Mouse (Mus musculus) heart, embryonic 12.5 days (tissue): Measurements from ENCODE around the gene Timm44. TPM values are rescaled to one million over a fixed set of nuclear protein-coding genes. Genes with fewer than 3 reads are reported as not detected.

ENCODE experiments used
- ATAC-seq: fragments of 200-750 bp; cut with Nextera tagmentation; 2 replicates; pipeline ENCODE4 v1.8.0; 2017; ENCODE audit warnings: moderate TSS enrichment, moderate library complexity; ENCODE audit not compliant: insufficient number of reproducible peaks, low FRiP score
- H3K27ac ChIP-seq: fragments of 300-500 bp; sonication (generic); 2 replicates; pipeline ENCODE4 v1.5.1; 2016; ENCODE audit warnings: mild to moderate bottlenecking, moderate library complexity; ENCODE audit not compliant: poor library complexity, severe bottlenecking
- H3K27me3 ChIP-seq: fragments of 300-500 bp; sonication (generic); replicated peaks from 2 replicates; pipeline ENCODE4 v1.6.1; 2016; ENCODE audit warnings: mild to moderate bottlenecking, moderate library complexity
- H3K36me3 ChIP-seq: fragments of 300-500 bp; sonication (generic); 2 replicates; pipeline ENCODE4 v1.6.1; 2016; ENCODE audit warnings: mild to moderate bottlenecking, moderate library complexity
- H3K4me1 ChIP-seq: fragments of 300-500 bp; sonication (generic); replicated peaks from 2 replicates; pipeline ENCODE4 v1.6.1; 2016; ENCODE audit warnings: mild to moderate bottlenecking
- H3K4me2 ChIP-seq: fragments of 300-500 bp; sonication (generic); 2 replicates; pipeline ENCODE4 v1.6.1; 2016; ENCODE audit warnings: mild to moderate bottlenecking, moderate library complexity
- H3K4me3 ChIP-seq: fragments of 300-500 bp; sonication (generic); 2 replicates; pipeline ENCODE4 v1.5.1; 2016; ENCODE audit warnings: mild to moderate bottlenecking
- H3K9ac ChIP-seq: fragments of 300-500 bp; sonication (generic); 2 replicates; pipeline ENCODE4 v1.6.1; 2016; ENCODE audit warnings: mild to moderate bottlenecking, moderate library complexity
- H3K9me3 ChIP-seq: fragments of 300-500 bp; sonication (generic); replicated peaks from 2 replicates; pipeline ENCODE4 v1.6.1; 2016; ENCODE audit warnings: mild to moderate bottlenecking, moderate library complexity
- WGBS: fragments of 180-500 bp; shearing (Covaris S2); methylation state at CpG from one replicate; pipeline ENCODE4 v1.1.7; 2016; 5-methylcytosine and 5-hydroxymethylcytosine counted together
- polyA plus RNA-seq: library from polyadenylated mRNA; unstranded; fragments of >200 nt; fragmentation: Nextera tagmentation; extraction: Ambion mirVana; gene quantifications from 2 replicates; pipeline ENCODE4 v1.2.1, GENCODE M21; 2016

The Timm44 gene
- polyA plus RNA-seq, 1 experiment from 2014 or later, result 59.0 TPM

DNA sequence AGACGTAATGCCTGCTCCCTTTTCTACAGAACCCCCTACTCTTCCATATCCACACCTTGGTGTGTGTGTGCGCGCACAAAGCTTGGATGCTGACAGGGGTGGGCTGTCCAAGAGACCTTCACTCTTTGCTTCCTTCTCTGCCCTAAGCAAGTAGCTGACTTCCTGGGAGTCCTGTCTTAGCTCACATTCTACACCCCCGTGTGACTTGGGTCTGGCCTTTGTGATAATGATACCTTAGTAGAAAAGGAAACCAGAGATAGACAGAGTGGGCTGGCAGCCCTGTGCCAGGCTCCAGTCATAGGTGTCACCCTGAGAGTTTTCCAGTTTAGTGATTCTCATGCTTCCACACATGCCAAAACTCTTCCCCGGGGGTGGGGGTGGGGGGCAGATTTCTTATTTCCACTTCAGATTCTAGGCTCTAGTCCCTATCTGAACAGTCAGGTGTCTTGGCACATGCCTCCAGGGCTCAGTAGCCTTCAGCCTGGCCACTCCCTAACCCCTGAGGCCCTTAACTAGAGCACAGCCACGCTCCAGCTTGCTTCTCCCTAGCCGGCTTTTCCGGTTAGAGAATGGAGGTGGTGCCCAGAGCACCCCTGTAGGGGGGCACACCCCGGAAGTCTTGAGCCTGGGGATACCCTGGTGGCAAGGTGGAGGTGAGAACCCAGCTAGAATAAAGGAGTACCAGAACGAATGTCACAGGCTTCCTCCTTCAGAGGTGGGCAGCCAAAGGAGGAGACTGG lies 44.9 kb downstream of the Timm44 start:
- H3K9ac ChIP-seq, result no peak overlapping the region
- H3K27me3 ChIP-seq, result peaks cover 55% of the 10 kb centered on the region
- H3K4me2 ChIP-seq, result no peak overlapping the region
- ATAC-seq, result no peak
- H3K27ac ChIP-seq, result no peak overlapping the region
- WGBS, result 44% methylated on average over 10 of the region's 10 CpGs
- peaks cover 7% of the 10 kb centered on the region for H3K4me1 ChIP-seq
- H3K9me3 ChIP-seq, result no peaks in the 10 kb centered on the region
- H3K36me3 ChIP-seq, result no peaks in the 10 kb centered on the region
- H3K4me3 ChIP-seq, result no peak overlapping the region

GRCm38 (mm10) chr8:4229784-4230183 lies 45.9 kb downstream of the Timm44 start:
- 58% methylated on average over 5 of the region's 5 CpGs for WGBS
- no peaks in the 10 kb centered on the region for H3K36me3 ChIP-seq
- H3K27me3 ChIP-seq, result peaks cover 51% of the 10 kb centered on the region
- no peak for ATAC-seq
- no peaks in the 10 kb centered on the region for H3K9me3 ChIP-seq
- H3K27ac ChIP-seq, result no peak overlapping the region
- H3K4me2 ChIP-seq, result no peak overlapping the region
- no peak overlapping the region for H3K4me3 ChIP-seq
- H3K4me1 ChIP-seq, result peaks cover 7% of the 10 kb centered on the region
- no peak overlapping the region for H3K9ac ChIP-seq

DNA sequence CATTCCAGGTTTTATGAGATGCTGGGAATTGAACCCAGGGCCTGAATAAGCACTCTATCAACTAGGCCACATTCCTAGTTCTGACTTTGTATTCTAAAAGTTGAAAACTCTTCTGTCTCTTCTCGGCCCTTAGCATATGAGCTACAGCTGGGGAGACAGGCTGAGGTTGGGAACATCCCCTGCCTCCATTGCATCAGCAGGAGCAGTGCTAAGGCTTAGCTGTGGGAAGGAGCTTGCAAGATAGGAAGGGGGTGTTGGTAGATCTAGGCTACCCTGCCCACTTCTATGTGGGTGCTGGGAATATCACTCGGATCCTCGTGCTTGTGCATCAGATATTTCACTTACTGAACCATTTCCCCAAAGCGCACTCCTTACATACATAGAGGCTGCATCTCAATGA lies 47.8 kb downstream of the Timm44 start:
- Histone ChIP-seq H3K4me2 (no peak overlapping the region), H3K4me3 (no peak overlapping the region), H3K4me1 (peaks cover 7% of the 10 kb centered on the region), H3K36me3 (no peaks in the 10 kb centered on the region), H3K27me3 (peaks cover 57% of the 10 kb centered on the region), H3K9me3 (no peaks in the 10 kb centered on the region), H3K9ac (no peak overlapping the region), H3K27ac (no peak overlapping the region)
- WGBS, result 86% methylated on average over 4 of the region's 4 CpGs
- ATAC-seq, result no peak

- Histone ChIP-seq H3K4me2 (peak within 1 kb of the TSS; percentile 60), H3K27ac (no peak within 1 kb of the TSS), H3K9me3 (no peaks in the 10 kb centered on the region), H3K9ac (0 out of 2 replicates have a peak within 1 kb of the TSS, but pooled peaks have one; percentile 12), H3K4me3 (peak within 1 kb of the TSS; percentile 33), H3K36me3 (no peaks in the 10 kb centered on the region), H3K4me1 (peaks cover 7% of the 10 kb centered on the region), H3K27me3 (peaks cover 52% of the 10 kb centered on the region)
- WGBS, result 3% methylated on average over 33 of the region's 33 CpGs
- ATAC-seq, result peak; percentile 76
Measured at GRCm38 (mm10) chr8:4226739-4227347, 48.9 kb downstream of the Timm44 start, which contains the start of gene Lrrc8e. Lrrc8e (plus strand) TSS chr8:4226827.

DNA sequence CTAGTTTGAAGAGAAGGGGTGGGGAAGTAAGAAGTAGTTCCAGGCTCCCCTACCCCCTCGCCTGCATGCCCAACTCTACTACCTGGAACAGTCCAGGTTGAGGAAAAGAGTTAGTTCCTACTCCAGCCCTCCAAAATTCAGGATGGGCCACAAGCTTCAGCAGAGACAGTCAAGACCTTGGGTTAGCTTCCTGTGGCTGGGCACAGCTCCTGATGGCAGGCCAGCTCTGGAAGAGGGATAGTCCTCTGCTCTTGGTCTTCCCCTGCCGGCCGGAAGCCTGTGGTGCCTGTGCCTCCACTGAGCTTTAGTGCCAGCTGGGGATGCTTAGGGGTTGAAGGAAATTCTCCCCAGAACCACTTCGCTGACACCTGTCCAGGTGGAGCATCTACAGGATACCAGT lies 49.4 kb downstream of the Timm44 start:
- H3K9ac ChIP-seq, result 0 out of 2 replicates have a peak overlapping the region, but pooled peaks have one; percentile 12

GRCm38 (mm10) chr8:4222059-4222458 lies 53.7 kb downstream of the Timm44 start:
- no peak overlapping the region for H3K9ac ChIP-seq
- H3K9me3 ChIP-seq, result no peaks in the 10 kb centered on the region
- no peak for ATAC-seq
- no peak overlapping the region for H3K4me2 ChIP-seq
- H3K4me1 ChIP-seq, result peaks cover 10% of the 10 kb centered on the region
- H3K27me3 ChIP-seq, result peaks cover 70% of the 10 kb centered on the region
- no peak overlapping the region for H3K27ac ChIP-seq
- H3K36me3 ChIP-seq, result no peaks in the 10 kb centered on the region
- no peak overlapping the region for H3K4me3 ChIP-seq

More for the DNA sequence above, 49.4 kb downstream of the Timm44 start:
- peaks cover 7% of the 10 kb centered on the region for H3K4me1 ChIP-seq
- peaks cover 54% of the 10 kb centered on the region for H3K27me3 ChIP-seq
- 0 out of 2 replicates have a peak, but pooled peaks have one; percentile 6 for ATAC-seq
- peak overlapping the region; percentile 33 for H3K4me3 ChIP-seq
- no peaks in the 10 kb centered on the region for H3K36me3 ChIP-seq
- 24% methylated on average over 4 of the region's 4 CpGs for WGBS
- peak overlapping the region; percentile 60 for H3K4me2 ChIP-seq
- H3K27ac ChIP-seq, result no peak overlapping the region
- no peaks in the 10 kb centered on the region for H3K9me3 ChIP-seq

GRCm38 (mm10) chr8:4219617-4220016 lies 56.1 kb downstream of the Timm44 start:
- Histone ChIP-seq H3K27ac (no peak overlapping the region), H3K9me3 (no peaks in the 10 kb centered on the region), H3K4me2 (no peak overlapping the region), H3K27me3 (peaks cover 76% of the 10 kb centered on the region), H3K4me1 (peaks cover 17% of the 10 kb centered on the region; the same call in 1 of the 2 replicates), H3K4me3 (no peak overlapping the region), H3K9ac (no peak overlapping the region), H3K36me3 (no peaks in the 10 kb centered on the region)
- WGBS, result 83% methylated on average over 3 of the region's 3 CpGs
- no peak for ATAC-seq

GRCm38 (mm10) chr8:4216791-4217621 lies 58.7 kb downstream of the Timm44 start, which contains the start of gene Prr36:
Prr36 (minus strand) TSS chr8:4217459.
- WGBS, result 1% methylated on average over 44 of the region's 44 CpGs
- peaks cover 37% of the 10 kb centered on the region for H3K4me1 ChIP-seq
- peak within 1 kb of the TSS; percentile 63 for H3K9ac ChIP-seq
- H3K27ac ChIP-seq, result no peak within 1 kb of the TSS
- H3K9me3 ChIP-seq, result no peaks in the 10 kb centered on the region
- peak within 1 kb of the TSS; percentile 56 for H3K4me3 ChIP-seq
- ATAC-seq, result peak; percentile 52; the same call in 1 of the 2 replicates
- H3K36me3 ChIP-seq, result no peaks in the 10 kb centered on the region
- peak within 1 kb of the TSS; percentile 95 for H3K4me2 ChIP-seq
- H3K27me3 ChIP-seq, result peaks cover 87% of the 10 kb centered on the region

DNA sequence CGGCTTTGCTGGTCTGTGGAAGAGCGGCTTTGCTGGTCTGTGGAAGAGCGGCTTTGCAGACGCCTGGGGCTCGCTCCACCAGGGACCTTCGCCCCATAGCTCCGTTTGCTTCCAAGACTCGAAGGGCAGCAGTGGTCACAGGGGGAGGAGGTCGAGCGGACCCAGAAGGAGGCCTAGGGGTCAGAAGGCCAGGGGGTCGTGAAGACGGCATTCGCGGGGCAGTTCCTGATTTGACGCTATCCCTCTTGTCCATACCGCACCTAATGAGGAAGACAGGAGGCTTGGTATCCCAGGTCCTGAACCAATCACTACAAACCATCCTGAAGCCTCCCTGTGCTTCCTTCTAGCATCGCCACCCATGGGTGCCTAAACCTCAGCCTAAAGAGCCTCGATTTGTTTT lies 59.4 kb downstream of the Timm44 start:
- H3K27me3 ChIP-seq, result peaks cover 88% of the 10 kb centered on the region
- no peaks in the 10 kb centered on the region for H3K9me3 ChIP-seq
- whole genome bisulfite sequencing, result 8% methylated on average over 18 of the region's 18 CpGs
- H3K4me1 ChIP-seq, result peaks cover 37% of the 10 kb centered on the region
- peak overlapping the region; percentile 63; the same call in 1 of the 2 replicates for H3K9ac ChIP-seq
- H3K4me2 ChIP-seq, result peak overlapping the region; percentile 95
- no peak overlapping the region for H3K27ac ChIP-seq
- peak overlapping the region; percentile 56 for H3K4me3 ChIP-seq
- no peak for ATAC-seq
- H3K36me3 ChIP-seq, result no peaks in the 10 kb centered on the region

DNA sequence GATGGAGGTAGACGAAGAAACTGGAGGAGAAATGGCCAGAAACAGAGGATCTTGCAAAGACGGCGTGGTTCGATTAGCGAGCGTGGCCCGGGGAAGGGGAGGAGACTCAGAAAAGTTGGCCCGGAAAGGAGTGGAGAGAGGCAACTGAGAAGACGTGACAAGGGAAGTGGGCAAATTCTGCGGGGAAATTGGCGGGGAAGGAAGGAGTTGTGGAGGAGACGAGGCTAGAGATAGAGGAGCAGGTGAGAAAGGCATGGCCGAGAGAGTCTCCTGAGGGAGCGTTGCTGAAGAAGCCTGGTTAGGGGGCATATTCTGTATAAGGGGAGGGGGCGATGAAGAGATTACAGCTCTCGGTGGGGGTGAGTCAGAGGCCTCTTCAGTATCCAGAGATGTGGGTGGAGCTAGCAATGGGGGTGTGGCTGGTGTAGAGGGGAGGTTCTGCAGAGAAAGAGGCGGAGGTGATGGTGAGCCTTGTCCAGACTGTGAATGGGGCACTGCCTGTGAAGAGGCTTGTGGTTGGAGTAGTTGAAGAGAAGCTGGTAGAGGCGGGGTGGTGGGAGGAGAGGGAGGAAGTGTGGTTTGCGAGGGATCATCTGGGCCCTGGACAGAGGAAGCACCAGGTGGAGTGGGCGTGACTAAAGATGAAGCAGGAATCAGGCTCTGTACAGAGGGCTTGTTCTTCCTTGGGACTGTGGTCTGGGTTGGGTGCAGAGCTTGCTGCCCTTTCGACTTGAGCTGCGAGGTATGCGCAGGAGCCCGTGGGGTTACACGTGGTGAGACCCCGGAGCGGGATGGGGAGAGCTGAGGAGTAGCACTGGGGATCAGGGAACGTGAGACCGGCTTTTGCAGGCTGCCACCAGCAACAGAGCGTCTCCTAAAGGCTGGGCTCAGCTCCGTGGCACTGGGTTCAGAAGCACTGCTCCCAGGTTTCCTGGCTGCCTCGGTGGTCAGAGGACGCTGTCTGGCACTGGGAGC lies 61.4 kb downstream of the Timm44 start:
- peaks cover 37% of the 10 kb centered on the region for H3K4me1 ChIP-seq
- peaks cover 81% of the 10 kb centered on the region for H3K27me3 ChIP-seq
- ATAC-seq, result peak; percentile 60
- peak overlapping the region; percentile 80 for H3K4me2 ChIP-seq
- 4% methylated on average over 33 of the region's 33 CpGs for WGBS
- peaks cover 4% of the 10 kb centered on the region; the same call in 1 of the 2 replicates for H3K9me3 ChIP-seq
- 0 out of 2 replicates have a peak overlapping the region, but pooled peaks have one; percentile 16 for H3K9ac ChIP-seq
- H3K36me3 ChIP-seq, result no peaks in the 10 kb centered on the region
- H3K4me3 ChIP-seq, result peak overlapping the region; percentile 42
- no peak overlapping the region for H3K27ac ChIP-seq
